Mouse (Mus musculus) kidney, postnatal 0 days (tissue): ENCODE results near the gene Arhgef3. TPM values are rescaled to one million over a fixed set of nuclear protein-coding genes. Genes with fewer than 3 reads are reported as not detected.

Source experiments
- ATAC-seq: fragments of 200-750 bp; cut with Nextera tagmentation; replicated peaks from 2 replicates; pipeline ENCODE4 v1.8.0; 2017; ENCODE audit warnings: low read depth, moderate number of reproducible peaks, moderate TSS enrichment, moderate library complexity; ENCODE audit not compliant: low FRiP score
- DNase-seq: peaks from one replicate; pipeline ENCODE4 v3.0.0-alpha.2; 2016; ENCODE audit warnings: low spot score
- H3K27ac ChIP-seq: fragments of 300-500 bp; sonication (generic); 2 replicates; pipeline ENCODE4 v1.5.1; 2014; ENCODE audit warnings: mild to moderate bottlenecking
- H3K27me3 ChIP-seq: fragments of 300-500 bp; sonication (generic); 2 replicates; pipeline ENCODE4 v1.6.1; 2014; ENCODE audit warnings: low read length, mixed read lengths; ENCODE audit not compliant: insufficient read depth
- H3K36me3 ChIP-seq: fragments of 300-500 bp; sonication (generic); 2 replicates; pipeline ENCODE4 v1.6.1; 2014; ENCODE audit warnings: low read length, mixed read lengths; ENCODE audit not compliant: insufficient read depth
- H3K4me1 ChIP-seq: fragments of 300-500 bp; sonication (generic); replicated peaks from 2 replicates; pipeline ENCODE4 v1.6.1; 2014; ENCODE audit warnings: antibody characterized with exemption, low read length, mixed read lengths; ENCODE audit not compliant: insufficient read depth
- H3K4me2 ChIP-seq: fragments of 300-500 bp; sonication (generic); 2 replicates; pipeline ENCODE4 v1.6.1; 2014; ENCODE audit warnings: mild to moderate bottlenecking, low read length, moderate library complexity, mixed read lengths
- H3K4me3 ChIP-seq: fragments of 300-500 bp; sonication (generic); replicated peaks from 2 replicates; pipeline ENCODE4 v1.5.1; 2014; ENCODE audit warnings: low read depth, low read length
- H3K9ac ChIP-seq: fragments of 300-500 bp; sonication (generic); 2 replicates; pipeline ENCODE4 v1.6.1; 2014; ENCODE audit warnings: low read depth, low read length
- H3K9me3 ChIP-seq: fragments of 300-500 bp; sonication (generic); replicated peaks from 2 replicates; pipeline ENCODE4 v1.6.1; 2016; ENCODE audit warnings: low read length, inconsistent platforms, mixed read lengths
- CTCF ChIP-seq: IDR thresholded peaks from 2 replicates; pipeline ENCODE4 v1.5.1; 2016; ENCODE audit warnings: antibody characterized with exemption, low read depth, mild to moderate bottlenecking, moderate library complexity
- WGBS: fragments of 180-500 bp; shearing (Covaris S2); extraction: QIAGEN DNeasy Blood & Tissue Kit; methylation state at CpG from one replicate; pipeline ENCODE4 v1.1.7; 2014; 5-methylcytosine and 5-hydroxymethylcytosine counted together
- polyA plus RNA-seq: library from polyadenylated mRNA; unstranded; fragments of >200 nt; fragmentation: Nextera tagmentation; extraction: Ambion mirVana; gene quantifications from 2 replicates; pipeline ENCODE4 v1.2.1, GENCODE M21; 2015

The Arhgef3 gene
- polyA plus RNA-seq, 1 experiment from 2014 or later: 20.0 TPM

- Histone ChIP-seq H3K27me3 (no peaks in the 10 kb centered on the region), H3K27ac (no peak overlapping the region), H3K9ac (no peak overlapping the region), H3K36me3 (no peaks in the 10 kb centered on the region), H3K4me2 (no peak overlapping the region), H3K4me1 (peaks cover 25% of the 10 kb centered on the region; the same call in 1 of the 2 replicates), H3K9me3 (no peaks in the 10 kb centered on the region), H3K4me3 (no peak overlapping the region)
- WGBS: 76% methylated on average over 3 of the region's 3 CpGs
- ATAC-seq (no peak), DNase-seq (no peak)
- TF ChIP-seq CTCF: no peak
Observed at GRCm38 (mm10) chr14:27349120-27349519, 234.4 kb downstream of the Arhgef3 start.

DNA sequence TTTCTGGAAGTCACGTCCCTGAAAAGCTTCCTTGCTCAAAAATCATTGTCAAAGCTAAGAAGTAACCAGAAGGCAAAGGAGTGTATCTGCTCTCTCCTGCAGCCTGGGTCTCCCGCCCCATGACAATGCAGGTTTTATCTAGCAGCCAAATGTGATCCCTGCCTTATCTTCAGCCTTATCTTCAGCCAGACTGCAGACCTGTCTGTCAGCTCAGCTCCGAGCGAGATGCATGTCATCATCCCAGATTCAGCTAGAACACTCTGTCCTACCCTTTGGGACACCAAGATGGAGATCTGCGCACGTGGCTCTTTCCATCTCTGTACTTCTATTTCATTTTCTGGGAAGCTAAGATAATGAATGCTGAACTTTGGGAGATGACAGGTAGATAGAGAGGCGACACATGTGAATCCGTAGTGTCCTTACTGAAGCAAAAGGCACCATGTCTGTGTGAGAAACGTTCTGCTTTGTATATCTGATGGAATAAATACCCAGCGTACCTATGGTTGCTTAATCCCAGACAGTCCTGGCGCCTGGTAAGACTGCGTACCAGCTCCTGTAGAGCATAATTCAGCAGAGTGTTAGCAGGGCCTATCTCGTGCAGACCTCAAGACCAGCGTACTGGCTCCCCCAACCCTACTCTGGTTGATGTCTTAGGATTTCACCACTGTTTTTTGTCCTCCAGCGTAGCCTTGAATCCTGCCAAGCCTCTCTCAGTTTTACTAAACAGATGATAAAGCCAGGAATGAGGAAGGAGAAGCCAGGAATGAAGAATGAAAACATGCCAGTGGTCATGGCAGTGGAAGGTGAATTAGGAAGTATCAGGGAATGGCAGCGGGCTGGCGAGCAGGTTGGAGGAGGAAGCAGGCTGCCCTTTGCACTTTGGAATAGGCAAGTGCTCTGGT, 235.4 kb downstream of the Arhgef3 start:
- Histone ChIP-seq H3K36me3 (no peaks in the 10 kb centered on the region), H3K27me3 (no peaks in the 10 kb centered on the region), H3K4me3 (no peak overlapping the region), H3K27ac (peak overlapping the region; percentile 91), H3K9me3 (no peaks in the 10 kb centered on the region), H3K4me1 (peaks cover 25% of the 10 kb centered on the region; the same call in 1 of the 2 replicates), H3K4me2 (no peak overlapping the region), H3K9ac (no peak overlapping the region)
- TF ChIP-seq CTCF: no peak
- DNase-seq (no peak), ATAC-seq (no peak)
- WGBS: 80% methylated on average over 17 of the region's 17 CpGs

GRCm38 (mm10) chr14:27351051-27351475, 236.4 kb downstream of the Arhgef3 start:
- WGBS: 49% methylated on average over 5 of the region's 5 CpGs
- H3K4me1 ChIP-seq: peaks cover 26% of the 10 kb centered on the region; the same call in 1 of the 2 replicates
- DNase-seq: peak; percentile 68
- H3K27me3 ChIP-seq: no peaks in the 10 kb centered on the region
- no peak for TF ChIP-seq CTCF
- no peaks in the 10 kb centered on the region for H3K36me3 ChIP-seq
- no peak overlapping the region for H3K9ac ChIP-seq
- H3K4me3 ChIP-seq: no peak overlapping the region
- H3K9me3 ChIP-seq: no peaks in the 10 kb centered on the region
- peak overlapping the region; percentile 91 for H3K27ac ChIP-seq
- H3K4me2 ChIP-seq: no peak overlapping the region
- 0 out of 2 replicates have a peak, but pooled peaks have one; percentile 36 for ATAC-seq

DNA sequence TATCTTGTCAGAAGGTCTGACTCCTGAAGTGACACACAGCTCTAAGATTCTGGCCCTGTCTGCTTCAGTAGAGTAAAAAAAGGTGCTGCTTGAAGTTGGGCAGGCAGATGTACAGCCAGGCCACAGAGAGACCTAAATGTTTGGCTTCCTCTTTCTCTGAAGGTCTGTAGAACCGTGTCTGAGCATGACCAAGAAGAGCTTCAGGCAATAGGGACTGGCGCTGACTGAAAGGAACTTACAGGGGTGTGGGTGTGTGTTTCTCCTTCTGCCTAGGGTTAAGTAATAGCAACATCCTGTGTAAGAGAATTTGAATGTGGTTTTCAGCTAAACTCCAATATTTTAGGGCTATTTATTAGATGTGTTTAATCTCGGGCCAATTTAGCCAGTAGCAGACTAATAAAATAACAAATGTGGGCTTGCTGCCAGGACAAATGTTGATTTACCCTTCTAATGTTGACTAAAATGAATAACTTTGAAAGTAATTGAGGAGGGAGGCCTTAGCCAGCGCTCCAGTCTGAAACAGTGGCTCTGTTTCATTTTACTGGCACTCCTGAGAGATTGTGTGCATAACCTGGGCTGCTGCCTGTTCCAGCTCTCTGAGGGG, 236.9 kb downstream of the Arhgef3 start:
- Histone ChIP-seq H3K36me3 (no peaks in the 10 kb centered on the region), H3K4me1 (peaks cover 29% of the 10 kb centered on the region; the same call in 1 of the 2 replicates), H3K4me3 (no peak overlapping the region), H3K4me2 (no peak overlapping the region), H3K27ac (peak overlapping the region; percentile 91), H3K27me3 (no peaks in the 10 kb centered on the region), H3K9me3 (no peaks in the 10 kb centered on the region), H3K9ac (no peak overlapping the region)
- no peak for TF ChIP-seq CTCF
- 34% methylated on average over 4 of the region's 4 CpGs for WGBS
- DNase-seq (peak; percentile 93), ATAC-seq (peak; percentile 61; the same call in 1 of the 2 replicates)

- Histone ChIP-seq H3K27ac (peak overlapping the region; percentile 91), H3K9me3 (no peaks in the 10 kb centered on the region), H3K27me3 (no peaks in the 10 kb centered on the region), H3K4me3 (no peak overlapping the region), H3K9ac (no peak overlapping the region), H3K36me3 (no peaks in the 10 kb centered on the region), H3K4me1 (peaks cover 29% of the 10 kb centered on the region; the same call in 1 of the 2 replicates), H3K4me2 (no peak overlapping the region)
- DNase-seq (peak; percentile 67), ATAC-seq (no peak)
- WGBS: 52% methylated on average over 5 of the region's 5 CpGs
- no peak for TF ChIP-seq CTCF
Observed at GRCm38 (mm10) chr14:27352470-27352869, 237.8 kb downstream of the Arhgef3 start.

DNA sequence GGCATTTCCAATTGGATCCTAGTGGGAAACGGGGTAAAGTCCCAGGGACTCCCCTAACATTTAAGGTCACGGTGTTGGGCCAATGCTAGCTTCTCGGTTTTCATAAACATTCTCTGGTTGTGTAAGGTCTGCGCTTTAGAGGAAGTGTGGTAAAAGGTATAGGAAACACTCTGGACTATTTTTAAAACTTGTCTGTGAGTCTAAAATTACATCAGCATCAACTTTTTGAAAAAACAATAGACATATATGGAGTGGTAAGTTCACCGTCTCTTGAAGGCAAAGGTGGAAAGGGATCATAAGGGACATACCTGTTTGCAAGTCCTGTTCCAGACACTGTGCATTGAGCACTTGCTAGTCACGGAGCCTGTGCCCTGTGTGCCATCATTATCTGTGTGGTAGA, 240.5 kb downstream of the Arhgef3 start:
- Histone ChIP-seq H3K4me1 (peaks cover 25% of the 10 kb centered on the region; the same call in 1 of the 2 replicates), H3K4me3 (no peak overlapping the region), H3K27ac (no peak overlapping the region), H3K4me2 (no peak overlapping the region), H3K9ac (no peak overlapping the region), H3K27me3 (no peaks in the 10 kb centered on the region), H3K36me3 (no peaks in the 10 kb centered on the region), H3K9me3 (no peaks in the 10 kb centered on the region)
- ATAC-seq (no peak), DNase-seq (no peak)
- 77% methylated on average over 6 of the region's 6 CpGs for WGBS
- TF ChIP-seq CTCF: no peak
